Mouse (Mus musculus) layer of hippocampus, postnatal 14 days (tissue): ENCODE measurements at regions not wholly inside any gene's neighbourhood (a gene's known extent, or its start where the extent isn't known, plus 50 kb on each side); places are given as distances from the start of the nearest gene placed in this dataset.

ENCODE experiments used
- DNase-seq, 2 experiments: peaks; one replicate each; pipeline ENCODE4 v3.0.0; 2021 to 2022; ENCODE audit warnings: low spot score in 2 of 2, mixed read lengths in 1 of 2

- peak in 1 of 2 experiments; percentile 31 for DNase-seq
Observed at GRCm38 (mm10) chr9:23125761-23126704, 96.8 kb upstream of the Bmper start.

GRCm38 (mm10) chr9:23127338-23128017 lies 95.4 kb upstream of the Bmper start:
- peak; percentile 14 to 38 for DNase-seq

DNA sequence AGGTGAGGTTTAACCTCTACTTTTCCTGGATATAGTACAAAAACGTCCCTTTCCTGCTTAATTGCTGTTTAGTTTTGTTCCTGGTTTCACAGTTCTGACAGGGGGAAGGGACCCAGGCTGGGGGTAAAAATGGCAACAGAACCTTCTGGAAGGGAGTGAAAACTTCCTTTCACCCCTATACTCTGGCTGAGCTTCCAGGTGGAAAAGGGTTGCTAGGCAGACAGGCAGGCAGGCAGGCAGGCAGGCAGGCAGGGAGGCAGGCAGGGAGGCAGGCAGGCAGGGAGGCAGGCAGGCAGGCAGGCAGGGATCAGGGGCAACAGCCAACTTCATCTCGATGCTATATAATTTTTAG lies 94.9 kb upstream of the Bmper start:
- DNase-seq: no peak

- DNase-seq: no peak
Observed at GRCm38 (mm10) chr9:23134006-23134405, 88.9 kb upstream of the Bmper start.

- DNase-seq: no peak
Observed at GRCm38 (mm10) chr9:23134421-23135118, 88.3 kb upstream of the Bmper start.

- no peak for DNase-seq
Observed at GRCm38 (mm10) chr9:23136511-23136910, 86.4 kb upstream of the Bmper start.

GRCm38 (mm10) chr9:23137682-23138210 lies 85.1 kb upstream of the Bmper start:
- no peak for DNase-seq

GRCm38 (mm10) chr9:23139580-23140162 lies 83.2 kb upstream of the Bmper start:
- DNase-seq: peak in 1 of 2 experiments; percentile 11

GRCm38 (mm10) chr9:23144281-23144680 lies 78.6 kb upstream of the Bmper start:
- DNase-seq: no peak

GRCm38 (mm10) chr9:23150338-23150737 lies 72.5 kb upstream of the Bmper start:
- DNase-seq: no peak

- DNase-seq: no peak
Observed at GRCm38 (mm10) chr9:23150874-23151273, 72.0 kb upstream of the Bmper start.

DNA sequence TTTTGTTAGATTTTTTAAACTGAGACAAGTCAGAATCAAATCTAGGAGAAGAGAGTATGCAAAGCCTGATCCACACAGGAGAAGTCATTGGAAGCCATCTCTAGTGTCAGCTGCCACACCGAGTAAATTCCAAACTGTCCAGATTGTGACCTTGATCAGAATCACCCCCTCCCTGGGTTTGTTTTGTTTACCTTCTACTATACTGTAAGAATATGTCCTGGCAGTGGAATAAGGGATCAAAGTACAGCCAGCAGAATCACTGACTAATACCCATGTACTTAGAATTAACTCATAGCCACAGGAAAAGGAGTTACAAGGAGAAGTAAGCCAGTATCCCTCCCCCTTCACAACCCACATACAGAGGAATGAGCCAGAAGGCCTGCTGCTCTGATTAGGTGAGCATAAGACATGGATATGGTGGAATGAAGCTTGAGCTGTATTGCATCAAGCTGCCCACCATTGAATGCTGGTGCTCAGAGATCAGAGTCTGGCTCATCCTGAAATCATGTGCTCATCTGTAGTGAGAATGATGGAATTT lies 70.9 kb upstream of the Bmper start:
- no peak for DNase-seq

GRCm38 (mm10) chr9:23156820-23157570 lies 65.9 kb upstream of the Bmper start:
- no peak for DNase-seq

GRCm38 (mm10) chr9:23158499-23158898 lies 64.4 kb upstream of the Bmper start:
- DNase-seq: no peak

DNA sequence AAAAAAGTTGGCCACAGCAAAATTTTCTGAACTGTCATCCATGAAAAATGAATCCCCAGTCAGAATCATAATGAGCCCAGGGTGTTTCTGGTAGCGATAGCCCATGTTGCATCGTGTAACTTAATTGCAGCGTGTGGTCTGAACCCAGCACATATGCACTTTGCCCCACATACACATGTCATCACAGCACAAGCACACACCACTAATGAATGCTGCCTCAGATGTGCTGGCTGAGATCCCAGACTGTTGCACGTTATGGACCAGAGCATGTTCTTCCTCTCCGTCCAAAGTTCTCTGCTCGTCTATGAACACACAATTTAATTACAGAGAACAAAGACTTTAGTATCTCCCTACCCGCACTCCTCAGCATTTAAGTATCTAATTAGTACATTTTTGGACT lies 61.5 kb upstream of the Bmper start:
- DNase-seq: no peak

GRCm38 (mm10) chr9:23167056-23167591 lies 55.8 kb upstream of the Bmper start:
- DNase-seq: no peak

DNA sequence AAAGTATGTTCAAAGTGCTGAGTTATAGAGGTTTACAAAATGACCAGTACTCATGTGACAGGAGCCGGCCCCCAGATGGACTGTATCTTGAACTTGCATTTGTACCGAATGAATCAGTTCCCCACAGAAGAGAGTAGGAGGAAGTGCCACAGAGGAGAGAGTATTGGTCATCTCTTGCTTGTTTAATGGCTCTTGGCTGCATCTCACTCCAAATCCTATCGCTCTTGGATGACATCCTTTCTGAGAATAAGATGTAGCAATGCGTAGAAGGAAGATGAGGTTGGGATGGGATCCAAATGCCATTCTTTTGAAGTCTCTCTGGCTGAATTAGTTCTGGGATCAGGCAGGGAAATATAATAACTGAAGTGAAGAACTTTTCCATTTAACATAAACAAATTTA lies 55.2 kb upstream of the Bmper start:
- no peak for DNase-seq

GRCm38 (mm10) chr9:23168149-23168548 lies 54.7 kb upstream of the Bmper start:
- DNase-seq: no peak

GRCm38 (mm10) chr9:23171361-23171760 lies 51.5 kb upstream of the Bmper start:
- DNase-seq: no peak
